Mouse (Mus musculus) megakaryocyte progenitor cell, adult 5-6 weeks (primary cell): ENCODE data around the gene Cdc34b. TPM values are rescaled to one million over a fixed set of nuclear protein-coding genes. Genes with fewer than 3 reads are reported as not detected.

Experiments used
- ATAC-seq: replicated peaks from 2 replicates; pipeline ENCODE4 v1.8.0; 2016; ENCODE audit warnings: mild to moderate bottlenecking, moderate TSS enrichment, inconsistent platforms; ENCODE audit not compliant: poor library complexity
- total RNA-seq, 2 experiments: library from RNA; stranded (forward) in 1 of 2; stranded (reverse) in 1 of 2; fragments of 157-497, 149-512 nt in 1 of 2; fragments of 200-1000 nt in 1 of 2; gene quantifications; 2 replicates each; pipeline versions ENCODE4 v1.2.3 to v1.2.4; 2015 to 2017

Cdc34b gene
- total RNA-seq, 2 experiments from 2014 or later: not detected

GRCm38 (mm10) chr11:94731229-94731628, 10.4 kb upstream of the Cdc34b start:
- ATAC-seq: no peak

GRCm38 (mm10) chr11:94732773-94733172, 8.8 kb upstream of the Cdc34b start:
- peak; percentile 68 for ATAC-seq

GRCm38 (mm10) chr11:94735746-94736145, 5.8 kb upstream of the Cdc34b start:
- ATAC-seq: no peak

- ATAC-seq: peak; percentile 60
Measured at GRCm38 (mm10) chr11:94752946-94753713, 11.5 kb downstream of the Cdc34b start.

- no peak for ATAC-seq
Measured at GRCm38 (mm10) chr11:94759916-94760315, 18.3 kb downstream of the Cdc34b start.

GRCm38 (mm10) chr11:94760364-94760763, 18.8 kb downstream of the Cdc34b start:
- ATAC-seq: no peak

DNA sequence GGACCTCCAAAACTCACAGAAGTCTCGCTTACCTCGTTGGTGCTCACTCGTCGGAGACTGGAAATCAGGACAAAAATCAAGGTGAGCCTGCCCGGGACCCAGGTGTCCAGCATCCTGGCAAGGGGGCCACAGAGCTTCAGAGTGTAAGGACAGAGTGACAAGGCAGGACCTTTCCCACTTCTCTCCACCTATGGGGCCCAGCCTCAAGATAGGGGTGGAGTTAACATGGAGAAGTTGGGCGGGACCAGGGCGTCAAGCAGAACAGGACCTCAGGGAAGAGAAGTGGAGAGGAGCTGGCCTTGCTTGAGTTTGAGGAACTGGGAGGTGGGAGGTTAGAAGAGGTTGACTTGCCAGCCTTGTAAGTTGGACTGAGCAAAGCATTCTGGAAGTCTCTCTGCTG, 19.2 kb downstream of the Cdc34b start:
- ATAC-seq: no peak

DNA sequence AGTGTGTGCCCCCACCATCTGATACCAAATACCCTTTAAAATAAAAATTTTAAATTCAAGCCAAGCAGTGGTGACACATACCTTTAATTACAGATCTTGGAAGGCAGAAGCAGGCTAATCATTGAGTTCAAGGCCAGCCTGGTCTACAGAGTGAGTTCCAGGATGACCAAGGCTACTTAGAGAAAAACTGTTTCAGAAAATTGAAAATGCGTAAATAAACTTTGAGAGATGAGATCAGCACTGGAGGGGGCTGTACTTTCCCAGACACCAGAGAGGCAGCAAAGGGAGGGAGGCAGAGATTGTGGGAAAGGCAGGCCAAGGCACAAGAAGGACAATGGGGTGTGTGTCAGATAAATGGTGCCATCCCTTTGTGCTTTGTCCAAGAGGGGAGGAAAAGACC, 20.7 kb downstream of the Cdc34b start:
- no peak for ATAC-seq

GRCm38 (mm10) chr11:94762775-94763174, 21.2 kb downstream of the Cdc34b start:
- ATAC-seq: no peak

DNA sequence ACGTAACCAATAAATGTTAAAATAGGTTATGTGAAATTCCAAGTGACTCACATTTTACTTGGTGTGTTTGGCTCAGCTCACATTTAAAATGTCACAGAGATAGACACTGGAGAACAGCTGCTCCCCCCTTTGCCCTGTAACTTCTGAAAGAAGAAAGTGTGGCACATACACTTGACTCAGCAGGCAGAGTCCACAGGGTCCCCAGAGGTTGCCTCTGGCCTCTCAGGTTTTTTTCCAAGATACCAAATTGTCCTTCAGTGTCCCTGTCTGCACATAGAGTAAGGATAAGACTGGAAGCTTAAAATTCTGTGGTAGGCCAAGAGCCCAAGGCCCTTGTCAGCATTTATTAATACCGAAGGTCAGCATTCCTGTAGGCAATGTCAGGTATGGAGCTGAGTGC, 25.7 kb downstream of the Cdc34b start:
- ATAC-seq: no peak

DNA sequence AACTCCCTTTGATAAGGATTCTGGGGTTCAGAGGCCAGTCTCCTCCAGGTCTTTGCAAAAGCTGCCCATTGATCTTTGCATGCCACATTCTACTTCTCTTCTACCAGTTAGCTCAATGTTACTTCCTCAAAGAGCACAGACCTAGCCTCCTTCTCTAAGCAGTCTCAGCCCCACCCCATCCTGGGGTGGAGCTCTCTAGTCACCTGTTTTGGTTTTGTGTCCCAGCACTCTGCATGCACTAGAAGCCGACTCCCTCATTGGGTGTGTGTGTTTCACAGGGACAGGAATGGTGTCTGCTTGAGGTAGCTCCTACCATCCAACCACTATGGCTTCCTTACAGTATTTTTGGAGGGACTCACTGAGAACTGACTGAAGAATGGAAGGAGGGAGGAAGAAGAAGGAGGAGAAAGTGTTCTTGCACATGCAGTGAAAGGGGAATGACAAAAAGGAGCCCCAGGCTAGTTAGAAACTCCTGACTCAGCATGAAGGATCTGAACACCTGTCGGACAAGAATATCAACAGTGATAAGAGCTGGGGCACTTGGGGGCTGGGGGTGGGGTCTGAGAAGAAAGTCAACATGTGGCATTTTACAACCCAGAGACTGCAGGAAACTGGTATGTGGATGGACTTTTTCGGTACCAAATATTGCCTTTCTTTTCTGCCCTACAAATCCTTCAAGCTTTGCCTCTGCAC, 30.9 kb downstream of the Cdc34b start:
- ATAC-seq: no peak

DNA sequence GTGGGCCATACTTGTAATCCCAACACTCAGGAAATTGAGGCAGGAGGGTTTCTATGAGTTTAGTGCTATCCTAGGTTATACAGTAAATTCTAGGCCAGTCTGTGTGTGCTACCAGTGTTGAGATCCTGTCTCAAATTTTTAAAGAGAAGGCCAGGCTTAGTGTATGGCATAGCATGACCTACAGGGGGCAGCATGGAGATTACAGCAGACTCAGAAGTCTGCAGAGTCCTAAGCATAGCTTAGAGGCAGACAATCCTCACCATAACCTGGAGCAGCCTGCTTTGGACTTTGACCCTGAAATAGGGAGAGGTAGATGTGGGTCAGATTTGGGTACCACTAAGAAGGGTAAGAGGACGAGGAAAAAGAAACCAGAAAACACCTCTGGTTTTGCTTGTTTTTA, 32.3 kb downstream of the Cdc34b start:
- ATAC-seq: peak; percentile 34; the same call in 1 of the 2 replicates

DNA sequence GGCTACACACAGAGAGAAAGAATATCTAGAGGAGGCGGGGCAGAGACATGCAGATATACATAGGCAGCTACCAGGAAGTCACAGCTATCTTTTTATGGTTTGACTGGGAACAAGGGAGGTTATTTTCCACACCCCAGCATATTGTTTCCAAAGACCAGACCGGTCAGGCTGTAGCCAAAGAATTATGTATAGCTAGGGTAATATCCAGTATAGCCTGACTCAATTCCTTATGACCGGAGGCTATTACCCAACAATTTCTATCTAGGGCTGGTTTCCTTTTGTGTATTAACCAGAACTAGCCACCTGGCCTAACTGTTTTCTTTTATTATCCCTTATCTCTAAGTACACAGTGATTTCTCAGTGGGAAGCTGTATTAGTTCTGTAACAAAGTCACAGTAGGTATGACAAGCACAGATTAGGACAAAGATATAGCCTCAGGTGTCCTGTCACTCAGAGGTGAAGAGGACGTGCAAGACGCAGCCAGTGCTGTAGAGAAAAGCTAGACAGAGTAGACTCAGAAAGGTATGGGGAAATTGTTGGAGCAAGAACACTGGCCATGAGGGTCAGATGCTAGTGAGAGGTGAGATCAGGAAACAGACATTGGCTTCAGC, 33.4 kb downstream of the Cdc34b start:
- ATAC-seq: no peak

DNA sequence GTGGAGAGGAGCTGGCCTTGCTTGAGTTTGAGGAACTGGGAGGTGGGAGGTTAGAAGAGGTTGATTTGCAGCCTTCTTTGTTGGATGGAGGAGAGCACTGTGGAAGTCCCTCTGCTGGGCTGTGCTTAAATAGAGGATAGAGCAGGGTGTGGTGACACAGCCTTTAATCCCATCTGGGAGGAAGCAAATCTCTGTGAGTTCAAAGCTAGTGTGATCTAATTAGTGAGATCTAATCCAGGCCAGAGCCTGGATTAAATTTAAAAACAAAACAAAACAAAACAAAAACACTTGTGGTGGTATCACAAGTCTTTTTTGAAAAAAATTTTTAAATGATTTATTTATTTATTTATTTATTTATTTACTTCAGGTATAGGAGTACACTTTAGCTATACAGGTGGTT, 41.0 kb downstream of the Cdc34b start, which contains the start of gene Tmem92:
Gene Tmem92 (minus strand): TSS at position 101 of the 400 bp plus-strand sequence.
- no peak for ATAC-seq

- peak; percentile 75 for ATAC-seq
Measured at GRCm38 (mm10) chr11:94785247-94785646, 43.7 kb downstream of the Cdc34b start.

DNA sequence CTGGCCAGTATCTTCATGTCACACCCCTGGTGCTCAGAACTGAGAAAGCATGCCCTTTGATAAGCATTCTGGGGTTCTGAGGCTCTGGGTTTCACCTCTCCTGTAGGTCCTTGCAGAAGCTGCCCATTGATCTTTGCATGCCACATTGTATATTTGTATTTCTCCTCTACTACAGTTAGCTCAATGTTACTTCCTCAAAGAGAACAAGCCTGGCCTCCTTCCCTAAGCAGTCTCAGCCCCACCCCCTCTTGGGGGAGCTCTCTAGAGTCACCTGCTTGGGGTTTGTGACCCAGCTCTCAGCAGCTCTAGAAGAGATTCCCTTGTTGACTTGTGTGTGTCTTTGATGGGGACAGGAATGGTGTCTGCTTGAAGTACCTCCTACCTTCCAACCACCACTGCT, 50.1 kb downstream of the Cdc34b start:
- ATAC-seq: peak; percentile 63

Other genes starting within 250 kb of the Cdc34b start
- not detected in 2 replicates for gene Epn3, start 241.8 kb upstream of the Cdc34b start, total RNA-seq (2015)
- gene Epn3, start 241.8 kb upstream of the Cdc34b start, total RNA-seq (2017): 0.03 TPM in 1 of 2 replicates, not detected in the other
- gene Mycbpap, start 220.0 kb upstream of the Cdc34b start, total RNA-seq (2015): not detected in 2 replicates
- 0.20 and 2.5 TPM in 2 replicates for gene Mycbpap, start 220.0 kb upstream of the Cdc34b start, total RNA-seq (2017)
- 4.4 and 5.0 TPM in 2 replicates for gene Rsad1, start 192.5 kb upstream of the Cdc34b start, total RNA-seq (2015)
- 5.0 and 6.2 TPM in 2 replicates for gene Rsad1, start 192.5 kb upstream of the Cdc34b start, total RNA-seq (2017)
- gene Chad, start 176.7 kb upstream of the Cdc34b start, total RNA-seq (2015): not detected in 2 replicates
- not detected in 2 replicates for gene Chad, start 176.7 kb upstream of the Cdc34b start, total RNA-seq (2017)
- 18.1 and 18.6 TPM in 2 replicates for gene Acsf2, start 139.9 kb upstream of the Cdc34b start, total RNA-seq (2015)
- gene Acsf2, start 139.9 kb upstream of the Cdc34b start, total RNA-seq (2017): 2.5 and 2.7 TPM in 2 replicates
- gene Lrrc59, start 112.0 kb upstream of the Cdc34b start, total RNA-seq (2015): 115 and 116 TPM in 2 replicates
- gene Lrrc59, start 112.0 kb upstream of the Cdc34b start, total RNA-seq (2017): 195 and 224 TPM in 2 replicates
- 53.4 and 53.5 TPM in 2 replicates for gene Mrpl27, start 88.0 kb upstream of the Cdc34b start, total RNA-seq (2015)
- gene Mrpl27, start 88.0 kb upstream of the Cdc34b start, total RNA-seq (2017): 46.4 and 46.8 TPM in 2 replicates
- 9.4 and 9.9 TPM in 2 replicates for gene Eme1, start 87.8 kb upstream of the Cdc34b start, total RNA-seq (2015)
- 28.8 and 37.1 TPM in 2 replicates for gene Eme1, start 87.8 kb upstream of the Cdc34b start, total RNA-seq (2017)
- 1.8 and 2.2 TPM in 2 replicates for gene Xylt2, start 64.3 kb upstream of the Cdc34b start, total RNA-seq (2015)
- 4.9 and 5.2 TPM in 2 replicates for gene Xylt2, start 64.3 kb upstream of the Cdc34b start, total RNA-seq (2017)
- gene Gm11541, start 37.3 kb upstream of the Cdc34b start, total RNA-seq (2015): not detected in 2 replicates
- not detected in 2 replicates for gene Gm11541, start 37.3 kb upstream of the Cdc34b start, total RNA-seq (2017)
- gene Tmem92, start 40.9 kb downstream of the Cdc34b start, total RNA-seq (2015): not detected in 2 replicates
- not detected in 2 replicates for gene Tmem92, start 40.9 kb downstream of the Cdc34b start, total RNA-seq (2017)
- gene Col1a1, start 194.4 kb downstream of the Cdc34b start, total RNA-seq (2015): not detected in 2 replicates
- gene Col1a1, start 194.4 kb downstream of the Cdc34b start, total RNA-seq (2017): 0.07 TPM in 1 of 2 replicates, not detected in the other
- not detected in 2 replicates for gene Hils1, start 225.8 kb downstream of the Cdc34b start, total RNA-seq (2015)
- gene Hils1, start 225.8 kb downstream of the Cdc34b start, total RNA-seq (2017): not detected in 2 replicates
- gene Sgca, start 234.5 kb downstream of the Cdc34b start, total RNA-seq (2015): not detected in 2 replicates
- not detected in 2 replicates for gene Sgca, start 234.5 kb downstream of the Cdc34b start, total RNA-seq (2017)
- gene Ppp1r9b, start 249.3 kb downstream of the Cdc34b start, total RNA-seq (2015): 43.9 and 46.6 TPM in 2 replicates
- 81.9 and 107 TPM in 2 replicates for gene Ppp1r9b, start 249.3 kb downstream of the Cdc34b start, total RNA-seq (2017)